Mouse (Mus musculus): ENCODE results near the gene Aldh2. TPM values are rescaled to one million over a fixed set of nuclear protein-coding genes. Genes with fewer than 3 reads are reported as not detected.
"Not testable (repeated sequence)": the region's sequence is repeated elsewhere in the genome, so short reads cannot be mapped to it uniquely, and the experiment has no call there.

Gene Aldh2
- polyA plus RNA-seq, 1 experiment = 174 TPM

- no peak for TF ChIP-seq POLR2A (IDR thresholded peaks at IDR 0.05; ENCODE audit: borderline replicate concordance, insufficient read depth, low read length)
- no peak for TF ChIP-seq CTCF (IDR thresholded peaks at IDR 0.05; ENCODE audit: borderline replicate concordance, insufficient read depth, low read depth, low read length)
- H3K4me1 ChIP-seq (ENCODE audit: control insufficient read depth, insufficient read depth, low read length) = peaks cover 6% of the 10 kb centered on the region
- WGBS = 93% methylated on average over 5 of the region's 5 CpGs
- DNase-seq = no peak
- H3K27ac ChIP-seq (ENCODE audit: insufficient read depth, low read length) = no peak overlapping the region
- no peaks in the 10 kb centered on the region for H3K27me3 ChIP-seq (ENCODE audit: control insufficient read depth, insufficient read depth, low read length)
- H3K4me3 ChIP-seq (replicated peaks; ENCODE audit: insufficient read depth, low read depth, low read length) = no peak overlapping the region
These were observed 27.5 kb upstream of the Aldh2 start for GRCm38 (mm10) chr5:121621102-121621501.

DNA sequence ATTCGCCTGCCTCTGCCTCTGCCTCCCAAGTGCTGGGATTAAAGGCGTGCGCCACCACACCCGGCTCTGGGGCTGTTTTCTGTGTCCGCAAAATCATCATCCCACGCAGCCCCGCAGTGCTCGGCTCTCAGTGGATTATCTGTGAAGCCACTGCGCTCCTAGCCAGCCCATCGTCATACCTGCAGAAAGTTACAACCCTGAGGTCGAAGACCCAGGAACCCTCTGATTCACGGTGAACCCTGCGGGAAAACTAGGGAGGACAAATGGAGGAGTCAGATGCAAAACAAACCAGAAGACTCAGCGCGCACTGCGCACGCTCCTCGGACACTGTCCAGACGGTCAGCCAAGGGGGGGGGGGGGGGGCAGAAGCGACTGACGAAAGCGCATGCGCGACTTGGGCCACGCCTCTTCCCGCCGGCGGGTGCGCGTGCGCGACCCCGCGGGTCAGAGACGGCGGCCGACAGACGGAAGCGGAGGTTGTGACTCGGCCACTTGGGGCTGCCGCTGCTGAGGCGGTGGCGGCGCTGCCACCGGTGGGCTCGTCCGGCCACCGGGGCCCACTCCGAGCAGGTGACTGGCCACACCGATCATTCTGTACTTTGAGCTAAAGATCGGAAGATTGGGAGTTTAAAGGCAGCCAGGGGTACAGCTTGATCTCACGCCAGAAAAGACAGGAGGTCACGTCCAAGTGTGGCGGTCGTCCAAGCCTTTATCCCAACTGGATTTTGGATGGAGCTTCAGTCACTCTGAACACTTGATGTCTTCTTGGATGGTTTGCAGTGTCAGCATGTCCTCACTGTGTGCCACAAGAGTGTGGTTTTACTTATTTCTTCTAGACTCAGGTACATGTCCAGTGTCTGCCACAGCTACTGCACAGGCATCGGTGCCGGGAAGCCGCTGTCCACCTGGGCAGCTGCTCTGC, 25.2 kb upstream of the Aldh2 start, which contains the start of gene Acad12:
Acad12 (minus strand) TSS at position 347 of the 922 bp plus-strand sequence.
- Histone ChIP-seq H3K27ac (ENCODE audit: insufficient read depth, low read length) (peak within 1 kb of the TSS; percentile 94), H3K4me1 (ENCODE audit: control insufficient read depth, insufficient read depth, low read length) (peaks cover 6% of the 10 kb centered on the region), H3K27me3 (ENCODE audit: control insufficient read depth, insufficient read depth, low read length) (no peaks in the 10 kb centered on the region), H3K4me3 (replicated peaks; ENCODE audit: insufficient read depth, low read depth, low read length) (peak within 1 kb of the TSS; percentile 88)
- WGBS = under 1% methylated on average over 58 of the region's 58 CpGs
- TF ChIP-seq CTCF (IDR thresholded peaks at IDR 0.05; ENCODE audit: borderline replicate concordance, insufficient read depth, low read depth, low read length) (no peak; the same call in 1 of the 2 replicates), POLR2A (IDR thresholded peaks at IDR 0.05; ENCODE audit: borderline replicate concordance, insufficient read depth, low read length) (peak; percentile 99)
- peak; percentile 90 to 91 for DNase-seq

DNA sequence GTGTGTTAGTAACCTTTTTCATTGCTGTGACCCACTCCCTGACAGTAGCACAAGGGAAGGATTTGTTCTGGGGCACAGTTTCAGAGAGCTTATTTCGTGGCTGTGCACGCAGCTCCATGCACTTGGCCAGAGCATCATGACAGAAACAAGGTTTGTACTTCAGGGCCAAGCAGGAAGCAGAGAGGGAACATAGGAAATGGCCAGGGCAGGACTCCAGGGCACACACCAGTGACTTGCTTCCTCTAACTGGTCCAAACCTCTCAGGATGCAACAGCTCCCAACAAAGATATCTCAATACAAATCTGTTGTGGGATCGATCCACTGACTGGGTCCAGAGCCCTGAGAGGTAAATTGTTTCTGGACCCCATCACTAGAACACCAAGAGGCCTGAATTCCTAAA, 21.3 kb upstream of the Aldh2 start:
- not testable (repeated sequence) for H3K27me3 ChIP-seq (ENCODE audit: control insufficient read depth, insufficient read depth, low read length); DNase-seq; H3K27ac ChIP-seq (ENCODE audit: insufficient read depth, low read length); H3K4me3 ChIP-seq (replicated peaks; ENCODE audit: insufficient read depth, low read depth, low read length); H3K4me1 ChIP-seq (ENCODE audit: control insufficient read depth, insufficient read depth, low read length)
- WGBS = 85% methylated on average over 3 of the region's 3 CpGs

GRCm38 (mm10) chr5:121612036-121612435, 18.4 kb upstream of the Aldh2 start:
- DNase-seq = no peak
- TF ChIP-seq POLR2A (IDR thresholded peaks at IDR 0.05; ENCODE audit: borderline replicate concordance, insufficient read depth, low read length) = no peak
- no peak for TF ChIP-seq CTCF (IDR thresholded peaks at IDR 0.05; ENCODE audit: borderline replicate concordance, insufficient read depth, low read depth, low read length)
- 85% methylated on average over 6 of the region's 6 CpGs for WGBS

DNA sequence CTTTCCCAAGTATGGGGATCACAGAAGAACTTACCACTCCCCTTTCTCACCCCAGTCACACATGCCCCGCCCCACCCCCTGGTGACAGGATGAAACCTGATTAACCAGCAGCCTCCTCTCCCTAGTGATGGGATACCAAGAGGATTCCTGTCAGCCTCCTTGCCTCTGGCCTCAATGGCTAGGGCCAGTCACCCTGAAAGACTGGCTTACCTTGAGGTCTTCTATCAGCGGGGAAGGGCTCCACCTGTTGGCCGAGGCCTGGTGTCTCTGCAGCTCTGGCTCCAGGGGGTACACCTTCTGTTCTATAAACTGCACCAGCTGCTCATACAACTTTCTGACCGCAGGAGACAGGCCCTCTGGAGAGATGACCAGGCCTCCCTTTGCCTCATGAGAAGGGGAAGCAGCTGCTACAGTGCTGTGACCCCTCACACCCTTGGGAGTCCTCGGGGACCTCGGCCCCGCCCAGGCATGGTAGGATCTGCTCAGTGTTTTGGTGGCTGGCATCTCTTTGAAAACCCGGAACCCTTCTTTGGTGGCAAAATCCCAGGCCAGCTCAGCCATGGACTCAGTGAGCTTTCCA, 16.0 kb upstream of the Aldh2 start:
- H3K27me3 ChIP-seq (ENCODE audit: control insufficient read depth, insufficient read depth, low read length); H3K4me3 ChIP-seq (replicated peaks; ENCODE audit: insufficient read depth, low read depth, low read length); H3K27ac ChIP-seq (ENCODE audit: insufficient read depth, low read length); DNase-seq; H3K4me1 ChIP-seq (ENCODE audit: control insufficient read depth, insufficient read depth, low read length): not testable (repeated sequence)
- WGBS = 39% methylated on average over 8 of the region's 8 CpGs

More at GRCm38 (mm10) chr5:121612036-121612435, 18.4 kb upstream of the Aldh2 start:
- Histone ChIP-seq H3K4me1 (ENCODE audit: control insufficient read depth, insufficient read depth, low read length) (no peaks in the 10 kb centered on the region; the same call in 1 of the 2 replicates), H3K27ac (ENCODE audit: insufficient read depth, low read length) (no peak overlapping the region), H3K27me3 (ENCODE audit: control insufficient read depth, insufficient read depth, low read length) (no peaks in the 10 kb centered on the region), H3K4me3 (replicated peaks; ENCODE audit: insufficient read depth, low read depth, low read length) (no peak overlapping the region)

DNA sequence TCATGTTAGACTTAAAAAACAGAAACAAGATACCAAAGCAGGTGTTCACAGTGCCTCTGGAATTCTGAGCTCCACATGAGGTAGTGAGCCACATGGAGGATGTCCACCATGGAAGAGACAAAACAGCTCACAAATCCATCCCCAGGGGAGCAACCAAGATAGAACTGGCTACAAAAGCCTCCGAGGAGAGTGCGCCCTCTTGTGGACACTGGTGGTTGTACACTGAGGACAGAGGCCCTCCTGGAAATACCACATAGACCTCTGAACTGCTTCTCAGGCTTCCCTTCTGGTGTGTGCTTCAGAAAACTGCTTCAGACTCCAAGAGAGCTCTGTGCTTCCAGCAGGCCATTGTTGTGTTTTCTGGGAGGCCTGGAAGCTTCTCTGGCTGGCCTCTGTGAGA, 12.5 kb upstream of the Aldh2 start:
- 2% methylated on average over 2 of the region's 2 CpGs for WGBS
- peak; percentile 44 to 71 for DNase-seq
- H3K4me1 ChIP-seq (ENCODE audit: control insufficient read depth, insufficient read depth, low read length) = no peaks in the 10 kb centered on the region; the same call in 1 of the 2 replicates

DNA sequence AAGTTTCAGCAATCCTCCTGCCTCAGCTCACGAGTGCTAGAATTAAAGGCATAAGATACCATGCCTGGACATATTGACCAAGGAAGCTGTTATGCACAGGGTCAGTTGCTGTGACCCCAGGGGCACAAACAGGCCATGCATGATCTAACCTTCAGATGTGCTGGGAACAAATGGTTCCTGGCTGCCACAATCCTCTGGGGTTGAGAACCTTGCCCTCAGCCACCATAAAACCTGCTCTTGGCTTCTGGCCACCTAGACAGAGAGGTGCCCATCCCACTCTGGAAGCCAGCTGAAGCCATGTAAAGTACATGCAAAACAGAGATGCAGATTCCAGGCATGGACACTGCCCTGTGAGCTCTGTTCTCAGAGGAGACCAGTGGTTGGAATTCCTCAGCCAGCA, 10.2 kb upstream of the Aldh2 start:
- not testable (repeated sequence) for DNase-seq; H3K4me1 ChIP-seq (ENCODE audit: control insufficient read depth, insufficient read depth, low read length); H3K27me3 ChIP-seq (ENCODE audit: control insufficient read depth, insufficient read depth, low read length); H3K27ac ChIP-seq (ENCODE audit: insufficient read depth, low read length); H3K4me3 ChIP-seq (replicated peaks; ENCODE audit: insufficient read depth, low read depth, low read length)
- 75% methylated on average over 1 of the region's 1 CpGs for WGBS

More for the DNA sequence above, 12.5 kb upstream of the Aldh2 start:
- H3K27ac ChIP-seq (ENCODE audit: insufficient read depth, low read length) = no peak overlapping the region
- H3K27me3 ChIP-seq (ENCODE audit: control insufficient read depth, insufficient read depth, low read length) = no peaks in the 10 kb centered on the region
- TF ChIP-seq POLR2A (IDR thresholded peaks at IDR 0.05; ENCODE audit: borderline replicate concordance, insufficient read depth, low read length) = no peak
- TF ChIP-seq CTCF (IDR thresholded peaks at IDR 0.05; ENCODE audit: borderline replicate concordance, insufficient read depth, low read depth, low read length) = peak; percentile 71
- H3K4me3 ChIP-seq (replicated peaks; ENCODE audit: insufficient read depth, low read depth, low read length) = no peak overlapping the region
